In the genomic region with DNA sequence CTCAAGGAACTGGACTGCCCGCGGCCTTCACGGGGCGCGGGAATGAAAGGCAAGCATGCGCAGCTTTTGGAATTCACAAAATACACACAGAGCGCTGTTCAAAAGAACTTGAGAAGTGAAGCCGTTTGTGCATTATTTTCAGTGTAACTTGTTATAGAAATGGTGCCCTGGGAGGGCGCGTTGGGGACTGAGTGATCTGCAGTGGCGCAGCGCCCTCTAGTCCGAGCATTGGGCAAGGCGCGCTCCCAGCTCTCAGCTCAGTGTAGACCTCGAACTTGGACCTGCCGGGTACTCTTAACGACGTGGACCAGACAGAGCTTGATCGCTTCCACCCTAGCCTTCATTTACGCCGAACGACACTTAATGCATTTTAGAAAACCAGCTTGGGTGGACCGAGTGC, we compare ENCODE assay signal across 8 mouse cellular contexts. TPM values are rescaled to one million over a fixed set of nuclear protein-coding genes. Genes with fewer than 3 reads are reported as not detected.
DNase-seq lines count a peak whose midpoint lies in the region; ATAC-seq lines count a peak whose summit lies in the region.

No protein-coding gene starts in this region.

- H3K9ac ChIP-seq in hindbrain, embryonic 13.5 days, result peak overlapping the region; percentile 81
- peak overlapping the region; percentile 80 for H3K9ac ChIP-seq in lung, embryonic 16.5 days (ENCODE audit: low read length)

- H3K4me2 ChIP-seq in hindbrain, embryonic 13.5 days, result peak overlapping the region; percentile 94
- peak overlapping the region; percentile 81 for H3K4me2 ChIP-seq in lung, embryonic 16.5 days (ENCODE audit: low read depth, low read length)

- under 1% methylated on average over 24 of the region's 24 CpGs for WGBS in hindbrain, embryonic 13.5 days
- WGBS in lung, embryonic 16.5 days, result 0% methylated on average over 24 of the region's 24 CpGs

- peak overlapping the region; percentile 79 for H3K4me3 ChIP-seq in hindbrain, embryonic 13.5 days
- H3K4me3 ChIP-seq in lung, embryonic 16.5 days (ENCODE audit: low read length), result peak overlapping the region; percentile 83

- H3K27me3 ChIP-seq in hindbrain, embryonic 13.5 days, result 0 out of 2 replicates have a peak, but pooled peaks cover 2% of the 10 kb centered on the region
- H3K27me3 ChIP-seq in lung, embryonic 16.5 days (ENCODE audit: control insufficient read depth, insufficient read depth, low read depth, low read length), result no peaks in the 10 kb centered on the region

- DNase-seq in adrenal gland, adult (ENCODE audit: inconsistent age in 2 of 2, low spot score in 1 of 2), result peak; percentile 89 to 95
- peak; percentile 93 to 96 for DNase-seq in cerebellum, postnatal 25 days
- peak; percentile 79 to 90 for DNase-seq in frontal cortex, postnatal 36 days (ENCODE audit: low spot score in 2 of 2)
- peak; percentile 79 to 88 for DNase-seq in layer of hippocampus, postnatal 14 days (ENCODE audit: low spot score in 2 of 2)
- DNase-seq in retina, postnatal 7 days (ENCODE audit: low read depth, low spot score), result peak; percentile 59
- DNase-seq in spleen, postnatal 4 days (ENCODE audit: low spot score in 2 of 2), result no peak

- peak; percentile 55; the same call in 1 of the 2 replicates for ATAC-seq in hindbrain, embryonic 13.5 days (ENCODE audit: low FRiP score)
- peak; percentile 73 for ATAC-seq in lung, embryonic 16.5 days (ENCODE audit: low read depth)

- H3K36me3 ChIP-seq in hindbrain, embryonic 13.5 days, result no peaks in the 10 kb centered on the region
- no peaks in the 10 kb centered on the region for H3K36me3 ChIP-seq in lung, embryonic 16.5 days (ENCODE audit: control insufficient read depth, insufficient read depth, low read length)

- H3K27ac ChIP-seq in hindbrain, embryonic 13.5 days, result peak overlapping the region; percentile 89
- peak overlapping the region; percentile 99 for H3K27ac ChIP-seq in lung, embryonic 16.5 days (ENCODE audit: low read length)

- peaks cover 17% of the 10 kb centered on the region for H3K4me1 ChIP-seq in hindbrain, embryonic 13.5 days (replicated peaks)
- H3K4me1 ChIP-seq in lung, embryonic 16.5 days (replicated peaks; ENCODE audit: control insufficient read depth, insufficient read depth, low read length), result peaks cover 8% of the 10 kb centered on the region

- H3K9me3 ChIP-seq in hindbrain, embryonic 13.5 days, result no peaks in the 10 kb centered on the region
- no peaks in the 10 kb centered on the region for H3K9me3 ChIP-seq in lung, embryonic 16.5 days (ENCODE audit: control insufficient read depth, low read length)

RNA-seq across cellular contexts. Expression of a gene that starts 0.5 kb away (rescaled TPM):
- 12.7 and 13.9 TPM in 2 replicates for polyA plus RNA-seq in hindbrain, embryonic 13.5 days (2015; fragmentation: Nextera tagmentation; extraction: Ambion mirVana)
- 10 to 100 TPM; 34.5 TPM for total RNA-seq in layer of hippocampus, postnatal 14 days (2021)
- polyA plus RNA-seq in lung, embryonic 16.5 days (2015; fragmentation: Nextera tagmentation; extraction: Ambion mirVana), result 16.5 and 18.8 TPM in 2 replicates

Comparison
In these comparisons a context has a peak if more than half of its experiments do, and no peak if none do; other contexts are left out.
1. DNase-seq: peak in adrenal gland, adult (2 of 2), cerebellum, postnatal 25 days (2 of 2), frontal cortex, postnatal 36 days (2 of 2), layer of hippocampus, postnatal 14 days (2 of 2) and retina, postnatal 7 days (single experiment); none in spleen, postnatal 4 days (0 of 2).